Mouse (Mus musculus) heart, embryonic 14.5 days (tissue): ENCODE measurements around the gene Slc25a42. TPM values are rescaled to one million over a fixed set of nuclear protein-coding genes. Genes with fewer than 3 reads are reported as not detected.

Source experiments
- ATAC-seq: fragments of 200-750 bp; cut with Nextera tagmentation; 2 replicates; pipeline ENCODE4 v1.8.0; 2017; ENCODE audit warnings: low read depth, moderate TSS enrichment; ENCODE audit not compliant: insufficient number of reproducible peaks, insufficient read depth, low FRiP score
- H3K27ac ChIP-seq, 2 experiments: fragments of 200-500 bp in 1 of 2; fragments of 300-500 bp in 1 of 2; sonication (generic) in 1 of 2; replicated peaks in 1 of 2; 2 replicates each; pipeline ENCODE4 v1.5.1; 2012 to 2014; ENCODE audit warnings: low read depth in 2 of 2, low read length in 2 of 2, control low read depth in 1 of 2, mild to moderate bottlenecking in 1 of 2, mixed read lengths in 1 of 2; ENCODE audit not compliant: control insufficient read depth in 1 of 2, insufficient read depth in 1 of 2
- H3K27me3 ChIP-seq: fragments of 300-500 bp; sonication (generic); 2 replicates; pipeline ENCODE4 v1.6.1; 2014; ENCODE audit warnings: mild to moderate bottlenecking, low read length, control low read depth; ENCODE audit not compliant: control insufficient read depth, insufficient read depth
- H3K36me3 ChIP-seq: fragments of 300-500 bp; sonication (generic); 2 replicates; pipeline ENCODE4 v1.6.1; 2014; ENCODE audit warnings: mild to moderate bottlenecking, control low read depth, low read length, mixed read lengths; ENCODE audit not compliant: control insufficient read depth, insufficient read depth
- H3K4me1 ChIP-seq, 2 experiments: fragments of 200-500 bp in 1 of 2; fragments of 300-500 bp in 1 of 2; sonication (generic) in 1 of 2; 2 replicates each; pipeline ENCODE4 v1.6.1; 2012 to 2014; ENCODE audit warnings: low read length in 2 of 2, control low read depth in 1 of 2, mixed read lengths in 1 of 2; ENCODE audit not compliant: control insufficient read depth in 2 of 2, insufficient read depth in 2 of 2
- H3K4me2 ChIP-seq: fragments of 300-500 bp; sonication (generic); 2 replicates; pipeline ENCODE4 v1.6.1; 2014; ENCODE audit warnings: mild to moderate bottlenecking, low read length
- H3K4me3 ChIP-seq, 2 experiments: fragments of 200-500 bp in 1 of 2; fragments of 300-500 bp in 1 of 2; sonication (generic) in 1 of 2; 2 replicates each; pipeline ENCODE4 v1.5.1; 2012 to 2014; ENCODE audit warnings: low read length in 2 of 2, mild to moderate bottlenecking in 2 of 2, control low read depth in 1 of 2, low read depth in 1 of 2, moderate library complexity in 1 of 2; ENCODE audit not compliant: control insufficient read depth in 1 of 2, insufficient read depth in 1 of 2
- H3K9ac ChIP-seq: fragments of 300-500 bp; sonication (generic); 2 replicates; pipeline ENCODE4 v1.6.1; 2014; ENCODE audit warnings: mild to moderate bottlenecking, low read length
- H3K9me3 ChIP-seq: fragments of 300-500 bp; sonication (generic); 2 replicates; pipeline ENCODE4 v1.6.1; 2016; ENCODE audit warnings: low read length, control low read depth; ENCODE audit not compliant: control insufficient read depth
- WGBS: fragments of 180-500 bp; shearing (Covaris S2); extraction: QIAGEN DNeasy Blood & Tissue Kit; methylation state at CpG from one replicate; pipeline ENCODE4 v1.1.7; 2014; 5-methylcytosine and 5-hydroxymethylcytosine counted together
- polyA plus RNA-seq: library from polyadenylated mRNA; unstranded; fragments of >200 nt; fragmentation: Nextera tagmentation; extraction: Ambion mirVana; gene quantifications from 2 replicates; pipeline ENCODE4 v1.2.1, GENCODE M21; 2014

Slc25a42 gene
- polyA plus RNA-seq, 1 experiment from 2014 or later = 7.1 TPM

DNA sequence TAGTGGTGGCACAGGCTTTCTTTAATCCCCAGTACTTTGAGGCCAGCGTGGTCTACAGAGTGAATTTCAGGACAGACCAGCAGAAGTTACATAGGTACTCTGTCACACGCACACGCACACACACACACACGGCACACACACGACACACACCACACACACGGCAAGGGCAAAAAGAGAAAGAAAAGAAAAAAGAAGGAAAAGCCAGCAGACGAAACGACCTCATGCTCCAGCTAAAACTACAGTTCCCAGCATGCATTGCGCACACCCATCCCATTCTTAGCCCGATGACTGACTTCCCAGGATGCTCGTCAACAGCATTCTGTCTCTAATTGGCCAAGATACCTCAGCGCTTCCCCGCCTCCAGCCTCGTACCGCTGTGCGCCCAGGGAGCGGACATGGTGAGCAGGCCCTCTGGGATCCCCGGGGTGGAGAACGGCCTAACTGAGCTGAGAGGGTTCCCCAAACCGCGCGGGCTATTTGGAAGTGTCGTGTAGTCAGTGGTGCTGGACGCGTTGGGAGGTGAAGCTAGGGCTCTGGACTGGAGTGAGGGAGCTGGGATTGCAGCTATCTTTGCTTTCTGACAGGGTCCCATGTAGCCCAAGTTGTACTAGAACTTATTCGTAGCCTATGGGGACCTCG, 39.9 kb downstream of the Slc25a42 start, which contains the start of gene Tmem161a:
Tmem161a (plus strand) TSS at position 314 of the 639 bp plus-strand sequence.
- WGBS = 3% methylated on average over 27 of the region's 27 CpGs
- peak within 1 kb of the TSS; percentile 87 for H3K9ac ChIP-seq
- peak within 1 kb of the TSS; percentile 61 to 94 for H3K4me3 ChIP-seq
- H3K27ac ChIP-seq = peak within 1 kb of the TSS; percentile 71 to 77
- H3K9me3 ChIP-seq = no peaks in the 10 kb centered on the region
- ATAC-seq = peak; percentile 89
- peaks cover 10 to 24% of the 10 kb centered on the region in 2 experiments for H3K4me1 ChIP-seq
- peak within 1 kb of the TSS; percentile 65 for H3K4me2 ChIP-seq
- H3K27me3 ChIP-seq = no peaks in the 10 kb centered on the region
- H3K36me3 ChIP-seq = peaks cover 14% of the 10 kb centered on the region

DNA sequence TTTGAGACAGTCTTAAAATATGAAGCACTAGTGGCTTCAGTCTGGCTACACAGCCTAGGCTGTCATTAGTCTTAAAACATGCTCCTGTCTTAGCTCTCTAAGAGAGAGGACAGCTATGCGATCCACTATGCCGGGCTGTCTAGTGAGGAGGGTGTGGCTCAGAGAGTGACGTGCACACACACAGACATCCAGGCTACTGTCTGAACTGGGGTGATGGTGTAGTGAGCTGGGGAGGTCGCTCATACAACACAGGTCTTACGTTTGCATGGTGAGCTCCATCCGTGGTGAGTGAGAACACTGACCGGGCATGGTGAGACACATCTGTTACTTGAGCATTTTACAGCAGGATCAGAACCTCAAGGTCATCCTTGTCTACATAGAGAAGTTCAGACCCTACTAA, 40.9 kb downstream of the Slc25a42 start:
- H3K27ac ChIP-seq = no peak overlapping the region
- H3K9ac ChIP-seq = no peak overlapping the region
- WGBS = 85% methylated on average over 7 of the region's 7 CpGs
- H3K4me3 ChIP-seq = no peak overlapping the region
- no peaks in the 10 kb centered on the region for H3K9me3 ChIP-seq
- peaks cover 6% of the 10 kb centered on the region for H3K36me3 ChIP-seq
- peaks cover 3% of the 10 kb centered on the region; the same call in 1 of the 2 replicates for H3K27me3 ChIP-seq
- no peak for ATAC-seq
- H3K4me2 ChIP-seq = peak overlapping the region; percentile 65
- H3K4me1 ChIP-seq = peaks cover 10 to 24% of the 10 kb centered on the region in 2 experiments

- 74% methylated on average over 3 of the region's 3 CpGs for WGBS
- Histone ChIP-seq H3K27ac (no peak overlapping the region), H3K4me2 (no peak overlapping the region), H3K27me3 (peaks cover 8% of the 10 kb centered on the region), H3K36me3 (peaks cover 6% of the 10 kb centered on the region), H3K9me3 (no peaks in the 10 kb centered on the region), H3K4me3 (no peak overlapping the region), H3K4me1 (peaks cover 10 to 24% of the 10 kb centered on the region in 2 experiments), H3K9ac (no peak overlapping the region)
- ATAC-seq = no peak
Measured at GRCm38 (mm10) chr8:70170748-70171147, 41.4 kb downstream of the Slc25a42 start.

- Histone ChIP-seq H3K36me3 (peaks cover 6% of the 10 kb centered on the region), H3K4me3 (no peak overlapping the region), H3K4me2 (no peak overlapping the region), H3K9me3 (no peaks in the 10 kb centered on the region), H3K27me3 (peaks cover 15% of the 10 kb centered on the region), H3K27ac (no peak overlapping the region), H3K4me1 (peaks cover 10 to 24% of the 10 kb centered on the region in 2 experiments), H3K9ac (no peak overlapping the region)
- no peak for ATAC-seq
- 59% methylated on average over 3 of the region's 3 CpGs for WGBS
Measured at GRCm38 (mm10) chr8:70170116-70170515, 42.0 kb downstream of the Slc25a42 start.

DNA sequence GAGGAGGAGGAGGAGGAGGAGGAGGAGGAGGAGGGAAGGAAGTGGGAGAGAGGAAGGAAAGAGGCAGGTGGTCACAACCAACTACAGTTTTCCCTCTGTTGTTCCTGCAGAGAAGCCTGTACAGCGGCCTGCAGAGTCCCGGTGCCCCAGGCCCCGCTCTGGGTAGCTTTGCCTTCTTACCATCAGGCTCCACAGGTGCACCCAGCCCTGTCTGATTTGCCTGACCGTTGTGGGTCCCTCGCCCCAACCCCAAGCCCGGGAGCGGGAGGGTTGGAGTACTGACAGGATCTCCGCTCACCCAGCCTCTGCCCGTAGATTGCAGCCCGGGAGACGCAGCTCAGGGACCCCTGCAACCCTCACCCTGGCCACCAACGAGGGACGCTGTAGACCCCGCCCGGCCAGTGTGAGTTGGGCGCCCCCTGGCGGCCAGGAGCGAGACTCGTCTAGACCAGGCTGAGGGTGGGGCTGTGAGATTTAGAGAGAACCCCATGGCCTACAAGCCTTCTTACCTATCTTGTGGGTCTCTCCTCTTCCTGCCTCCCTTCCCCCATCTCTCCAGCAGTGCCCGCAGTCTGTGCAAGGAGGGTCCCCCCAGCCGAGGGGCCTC, 45.5 kb downstream of the Slc25a42 start:
- Histone ChIP-seq H3K4me3 (peak overlapping the region; percentile 15 to 19; a peak in 1 of 4 replicates), H3K4me2 (peak overlapping the region; percentile 58), H3K27ac (no peak overlapping the region), H3K9me3 (no peaks in the 10 kb centered on the region), H3K27me3 (peaks cover 27% of the 10 kb centered on the region), H3K9ac (peak overlapping the region; percentile 28; the same call in 1 of the 2 replicates), H3K4me1 (peaks cover 0 to 1% of the 10 kb centered on the region in 2 experiments; a peak in 1 of 4 replicates), H3K36me3 (no peaks in the 10 kb centered on the region)
- 4% methylated on average over 21 of the region's 21 CpGs for WGBS
- 0 out of 2 replicates have a peak, but pooled peaks have one; percentile 41 for ATAC-seq

DNA sequence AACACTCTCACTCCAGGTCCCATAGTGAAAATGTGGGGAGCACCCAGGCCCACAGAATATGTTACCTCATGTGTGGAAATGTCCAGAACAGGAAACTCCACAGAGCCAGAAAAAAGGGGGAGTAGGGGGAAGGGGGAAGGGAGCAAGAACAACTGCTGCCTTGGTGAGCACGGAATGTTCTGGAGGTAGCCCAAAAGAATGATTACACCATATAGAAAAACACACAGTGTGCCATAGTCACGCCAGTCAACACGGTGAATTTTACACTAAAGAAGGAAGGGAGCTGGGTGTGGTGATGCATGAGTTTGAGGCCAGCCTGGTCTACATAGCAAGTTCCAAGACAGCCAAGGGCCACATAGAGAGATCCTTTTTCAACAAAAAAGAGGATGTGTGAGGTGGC, 48.8 kb downstream of the Slc25a42 start:
- WGBS = 86% methylated on average over 3 of the region's 3 CpGs
- peaks cover 27% of the 10 kb centered on the region for H3K27me3 ChIP-seq
- H3K4me1 ChIP-seq = no peaks in the 10 kb centered on the region
- H3K4me3 ChIP-seq = no peak overlapping the region
- H3K36me3 ChIP-seq = no peaks in the 10 kb centered on the region
- no peaks in the 10 kb centered on the region for H3K9me3 ChIP-seq
- no peak for ATAC-seq
- no peak overlapping the region for H3K9ac ChIP-seq
- H3K4me2 ChIP-seq = no peak overlapping the region
- H3K27ac ChIP-seq = no peak overlapping the region

DNA sequence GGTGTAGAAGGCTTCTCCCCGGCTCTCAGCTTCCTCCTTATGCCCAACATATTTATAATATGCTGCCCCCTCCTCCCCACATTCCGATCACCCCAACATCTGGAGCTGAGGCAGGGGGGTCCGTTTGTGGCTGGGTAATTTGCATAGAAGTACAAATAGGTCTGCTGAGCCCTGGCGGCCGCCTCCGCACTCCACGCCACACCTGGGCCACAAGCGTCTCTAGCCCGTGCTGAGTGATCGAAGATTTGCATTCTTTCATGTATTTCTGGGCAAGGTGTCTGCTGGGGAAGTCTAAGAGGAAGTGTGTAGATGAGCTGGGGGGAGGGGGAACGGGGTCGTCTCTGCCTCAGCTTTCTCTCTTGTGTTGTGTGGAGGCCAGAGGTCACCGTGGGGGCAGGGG, 52.1 kb downstream of the Slc25a42 start:
- ATAC-seq = no peak
- Histone ChIP-seq H3K4me3 (no peak overlapping the region), H3K36me3 (no peaks in the 10 kb centered on the region), H3K27ac (no peak overlapping the region), H3K9ac (no peak overlapping the region), H3K27me3 (peaks cover 11% of the 10 kb centered on the region), H3K4me1 (0 out of 4 replicates have a peak, but pooled peaks cover 0 to 2% of the 10 kb centered on the region in 2 experiments), H3K9me3 (no peaks in the 10 kb centered on the region), H3K4me2 (no peak overlapping the region)
- WGBS = 60% methylated on average over 13 of the region's 13 CpGs
